Mouse (Mus musculus) heart, embryonic 16.5 days (tissue): Measurements from ENCODE around the gene Yeats4. TPM values are rescaled to one million over a fixed set of nuclear protein-coding genes. Genes with fewer than 3 reads are reported as not detected.

Experiments used
- ATAC-seq: fragments of 200-750 bp; cut with Nextera tagmentation; replicated peaks from 2 replicates; pipeline ENCODE4 v1.8.0; 2017; ENCODE audit warnings: moderate number of reproducible peaks; ENCODE audit not compliant: insufficient read depth, low FRiP score; ENCODE audit errors: extremely low read depth
- H3K27ac ChIP-seq: fragments of 300-500 bp; sonication (generic); 2 replicates; pipeline ENCODE4 v1.5.1; 2014; ENCODE audit warnings: mild to moderate bottlenecking, low read length, control low read depth, moderate library complexity
- H3K27me3 ChIP-seq: fragments of 300-500 bp; sonication (generic); 2 replicates; pipeline ENCODE4 v1.6.1; 2014; ENCODE audit warnings: low read length, mixed read lengths; ENCODE audit not compliant: control insufficient read depth, insufficient read depth
- H3K36me3 ChIP-seq: fragments of 300-500 bp; sonication (generic); 2 replicates; pipeline ENCODE4 v1.6.1; 2014; ENCODE audit not compliant: control insufficient read depth, insufficient read depth
- H3K4me1 ChIP-seq: fragments of 300-500 bp; sonication (generic); 2 replicates; pipeline ENCODE4 v1.6.1; 2014; ENCODE audit warnings: low read length, mixed read lengths; ENCODE audit not compliant: control insufficient read depth, insufficient read depth
- H3K4me2 ChIP-seq: fragments of 300-500 bp; sonication (generic); 2 replicates; pipeline ENCODE4 v1.6.1; 2014; ENCODE audit warnings: low read depth, mild to moderate bottlenecking, control low read depth, low read length
- H3K4me3 ChIP-seq: fragments of 300-500 bp; sonication (generic); 2 replicates; pipeline ENCODE4 v1.5.1; 2014; ENCODE audit warnings: mild to moderate bottlenecking, control low read depth, low read length
- H3K9ac ChIP-seq: fragments of 300-500 bp; sonication (generic); 2 replicates; pipeline ENCODE4 v1.6.1; 2014; ENCODE audit warnings: low read length, control low read depth
- H3K9me3 ChIP-seq: fragments of 300-500 bp; sonication (generic); replicated peaks from 2 replicates; pipeline ENCODE4 v1.6.1; 2016; ENCODE audit warnings: low read length; ENCODE audit not compliant: control insufficient read depth
- WGBS: fragments of 180-500 bp; shearing (Covaris S2); extraction: QIAGEN DNeasy Blood & Tissue Kit; methylation state at CpG from one replicate; pipeline ENCODE4 v1.1.7; 2014; 5-methylcytosine and 5-hydroxymethylcytosine counted together
- polyA plus RNA-seq: library from polyadenylated mRNA; unstranded; fragments of >200 nt; fragmentation: Nextera tagmentation; extraction: Ambion mirVana; gene quantifications from 2 replicates; pipeline ENCODE4 v1.2.1, GENCODE M21; 2015

Yeats4 gene
- polyA plus RNA-seq, 1 experiment from 2014 or later, result 54.8 TPM

DNA sequence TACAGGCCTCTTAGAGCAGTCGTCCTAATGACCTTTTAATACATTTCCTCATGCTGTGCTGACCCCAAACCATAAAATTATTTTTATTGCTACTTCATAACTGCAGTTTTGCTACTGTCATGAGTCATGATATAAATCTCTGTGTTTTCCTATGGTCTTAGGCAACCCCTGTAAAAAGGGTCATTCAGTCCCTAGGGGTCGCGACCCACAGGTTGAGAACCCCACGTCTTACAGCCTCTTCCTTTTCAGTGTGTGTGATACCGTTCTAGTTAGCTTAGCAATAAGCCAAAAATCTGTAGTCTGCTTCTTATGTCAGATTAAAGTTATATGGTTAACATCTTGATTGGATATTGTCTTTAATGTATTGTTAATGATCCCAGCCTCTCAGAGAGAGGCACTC lies 30.9 kb downstream of the Yeats4 start:
- ATAC-seq, result no peak
- no peaks in the 10 kb centered on the region for H3K27me3 ChIP-seq
- H3K4me1 ChIP-seq, result no peaks in the 10 kb centered on the region
- no peak overlapping the region for H3K4me3 ChIP-seq
- H3K9me3 ChIP-seq, result no peaks in the 10 kb centered on the region
- H3K36me3 ChIP-seq, result no peaks in the 10 kb centered on the region
- H3K27ac ChIP-seq, result no peak overlapping the region
- H3K4me2 ChIP-seq, result no peak overlapping the region
- H3K9ac ChIP-seq, result no peak overlapping the region
- 84% methylated on average over 5 of the region's 5 CpGs for WGBS

DNA sequence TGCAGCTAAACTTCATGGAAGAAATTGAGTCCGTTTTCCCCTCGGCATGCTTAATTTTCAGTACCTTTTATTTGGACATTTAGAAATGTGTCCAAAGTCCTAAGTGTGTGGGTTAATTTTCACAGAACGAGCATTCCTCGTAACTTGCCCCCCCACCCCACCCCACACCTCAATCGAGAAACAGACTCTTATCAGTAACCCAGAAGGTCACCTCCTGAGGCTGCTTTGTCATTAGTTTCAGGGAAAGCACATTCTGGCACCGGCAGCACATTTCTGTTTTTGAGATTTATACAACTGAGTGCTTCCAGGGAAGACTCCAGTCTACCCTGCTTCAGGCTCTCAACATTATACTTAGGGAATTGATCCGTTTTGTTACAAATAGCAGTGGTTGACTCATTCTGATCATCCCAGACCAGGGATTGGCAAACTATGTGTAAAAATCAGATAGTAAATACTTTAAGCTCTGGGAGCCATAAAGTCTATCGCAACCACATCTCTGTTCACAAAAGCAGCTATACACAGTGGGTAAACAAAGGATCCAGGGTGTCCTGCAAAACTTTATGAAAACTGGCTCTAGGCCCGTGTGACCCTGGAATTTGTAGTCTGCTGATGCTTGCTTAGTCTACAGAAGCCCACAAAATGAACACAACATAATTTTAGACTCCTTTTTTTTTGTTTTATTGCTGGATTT lies 38.8 kb downstream of the Yeats4 start:
- no peak for ATAC-seq
- Histone ChIP-seq H3K9ac (no peak overlapping the region), H3K4me3 (no peak overlapping the region), H3K36me3 (no peaks in the 10 kb centered on the region), H3K27ac (no peak overlapping the region), H3K4me2 (no peak overlapping the region), H3K4me1 (peaks cover 10% of the 10 kb centered on the region), H3K27me3 (no peaks in the 10 kb centered on the region), H3K9me3 (no peaks in the 10 kb centered on the region)
- 41% methylated on average over 9 of the region's 9 CpGs for WGBS

GRCm38 (mm10) chr10:117181098-117181497 lies 43.2 kb downstream of the Yeats4 start:
- Histone ChIP-seq H3K4me3 (no peak overlapping the region), H3K4me1 (peaks cover 11% of the 10 kb centered on the region), H3K9ac (0 out of 2 replicates have a peak overlapping the region, but pooled peaks have one; percentile 31), H3K36me3 (no peaks in the 10 kb centered on the region), H3K27ac (peak overlapping the region; percentile 77), H3K4me2 (no peak overlapping the region), H3K9me3 (no peaks in the 10 kb centered on the region), H3K27me3 (no peaks in the 10 kb centered on the region)
- peak; percentile 84 for ATAC-seq
- 17% methylated on average over 3 of the region's 3 CpGs for WGBS

GRCm38 (mm10) chr10:117174645-117175044 lies 49.7 kb downstream of the Yeats4 start:
- Histone ChIP-seq H3K27me3 (no peaks in the 10 kb centered on the region), H3K36me3 (no peaks in the 10 kb centered on the region), H3K4me3 (no peak overlapping the region), H3K9ac (no peak overlapping the region), H3K27ac (no peak overlapping the region), H3K9me3 (no peaks in the 10 kb centered on the region), H3K4me1 (no peaks in the 10 kb centered on the region), H3K4me2 (peak overlapping the region; percentile 13)
- ATAC-seq, result no peak
- 52% methylated on average over 12 of the region's 12 CpGs for WGBS

GRCm38 (mm10) chr10:117173566-117174438 lies 50.5 kb downstream of the Yeats4 start:
- no peaks in the 10 kb centered on the region for H3K9me3 ChIP-seq
- H3K36me3 ChIP-seq, result no peaks in the 10 kb centered on the region
- no peak for ATAC-seq
- no peak overlapping the region for H3K27ac ChIP-seq
- H3K9ac ChIP-seq, result no peak overlapping the region
- H3K4me3 ChIP-seq, result no peak overlapping the region
- no peaks in the 10 kb centered on the region for H3K27me3 ChIP-seq
- H3K4me2 ChIP-seq, result peak overlapping the region; percentile 13
- WGBS, result 39% methylated on average over 13 of the region's 13 CpGs
- no peaks in the 10 kb centered on the region for H3K4me1 ChIP-seq

DNA sequence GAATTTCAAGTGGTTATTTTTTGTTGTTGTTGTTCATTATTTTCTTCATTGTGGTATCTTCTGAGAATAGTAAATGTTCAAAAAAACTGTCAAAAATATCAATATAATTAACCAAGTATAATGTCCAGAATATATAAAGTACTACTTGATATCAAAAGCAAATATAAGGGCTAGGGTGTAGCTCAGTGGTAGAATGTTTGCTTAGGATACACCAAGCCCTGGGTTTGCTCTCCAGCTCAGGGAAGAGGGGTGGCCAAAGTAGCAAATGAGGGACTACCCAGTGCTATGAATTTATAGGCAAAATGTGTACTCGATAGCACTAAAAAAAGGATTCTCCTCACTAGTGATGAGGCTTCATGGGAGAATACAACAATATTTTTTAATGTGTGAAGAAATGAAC lies 51.2 kb downstream of the Yeats4 start:
- ATAC-seq, result no peak
- Histone ChIP-seq H3K4me2 (no peak overlapping the region), H3K9ac (no peak overlapping the region), H3K9me3 (no peaks in the 10 kb centered on the region), H3K4me1 (no peaks in the 10 kb centered on the region), H3K4me3 (no peak overlapping the region), H3K36me3 (no peaks in the 10 kb centered on the region), H3K27ac (no peak overlapping the region), H3K27me3 (no peaks in the 10 kb centered on the region)
- 89% methylated on average over 1 of the region's 1 CpGs for WGBS

DNA sequence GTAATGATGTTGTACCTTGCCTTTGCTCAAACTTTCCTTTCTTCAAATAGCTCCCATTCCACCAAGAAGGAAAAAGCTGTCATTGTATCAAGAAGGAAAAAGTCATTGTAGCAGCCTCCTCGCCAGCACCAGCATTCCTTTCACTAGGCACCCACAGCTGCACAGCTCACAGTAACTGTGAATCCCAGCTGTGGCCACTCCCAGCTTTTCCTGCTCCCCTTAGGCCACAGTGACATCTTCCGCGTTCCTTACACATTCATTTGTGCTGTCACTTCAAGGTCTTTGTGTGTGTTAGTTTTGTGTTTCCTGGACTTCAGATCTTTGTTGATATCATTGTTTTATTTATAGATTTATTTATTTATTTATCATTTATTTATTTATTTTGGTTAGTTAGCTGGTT lies 52.2 kb downstream of the Yeats4 start:
- no peaks in the 10 kb centered on the region for H3K4me1 ChIP-seq
- H3K4me3 ChIP-seq, result no peak overlapping the region
- no peak for ATAC-seq
- no peaks in the 10 kb centered on the region for H3K9me3 ChIP-seq
- no peaks in the 10 kb centered on the region for H3K36me3 ChIP-seq
- H3K27ac ChIP-seq, result no peak overlapping the region
- no peak overlapping the region for H3K4me2 ChIP-seq
- H3K27me3 ChIP-seq, result no peaks in the 10 kb centered on the region
- no peak overlapping the region for H3K9ac ChIP-seq
- WGBS, result 31% methylated on average over 3 of the region's 3 CpGs

DNA sequence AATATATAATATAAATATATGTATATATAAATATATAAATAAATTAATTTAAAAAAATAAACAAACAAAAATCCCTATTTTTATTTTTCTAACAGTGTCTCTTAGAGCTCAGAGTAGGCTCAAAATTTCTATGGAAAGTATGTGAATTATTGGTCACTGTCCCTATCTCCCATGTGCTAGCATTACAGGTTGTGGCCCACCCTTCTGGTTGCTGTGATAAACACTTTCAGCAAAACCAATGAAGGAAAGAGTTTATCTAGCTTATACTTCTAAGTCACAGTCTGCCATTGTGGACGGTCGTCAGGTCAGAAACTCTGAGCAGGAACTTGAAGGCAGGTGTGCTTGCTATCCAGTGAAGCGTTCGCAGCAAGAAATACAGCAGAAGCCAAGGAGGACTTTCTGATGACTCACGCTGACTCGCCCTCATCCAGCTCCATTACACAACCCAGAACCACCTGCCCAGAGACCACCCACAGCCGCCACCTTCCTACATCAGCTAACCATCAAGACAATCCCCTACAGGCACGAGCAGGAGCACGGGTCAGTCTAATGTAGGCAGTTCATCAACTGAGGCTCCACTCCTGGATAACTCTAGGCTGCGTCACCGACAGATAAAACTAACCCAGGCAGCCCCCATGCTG lies 57.4 kb downstream of the Yeats4 start:
- no peak overlapping the region for H3K27ac ChIP-seq
- no peaks in the 10 kb centered on the region for H3K27me3 ChIP-seq
- H3K9me3 ChIP-seq, result no peaks in the 10 kb centered on the region
- no peak overlapping the region for H3K4me2 ChIP-seq
- no peaks in the 10 kb centered on the region for H3K36me3 ChIP-seq
- 89% methylated on average over 11 of the region's 11 CpGs for WGBS
- no peak for ATAC-seq
- H3K4me3 ChIP-seq, result no peak overlapping the region
- H3K4me1 ChIP-seq, result no peaks in the 10 kb centered on the region
- no peak overlapping the region for H3K9ac ChIP-seq
